Mouse (Mus musculus) forebrain, embryonic 13.5 days (tissue): ENCODE results near the gene Slc6a13. TPM values are rescaled to one million over a fixed set of nuclear protein-coding genes. Genes with fewer than 3 reads are reported as not detected.

Experiments
- microRNA-seq: library from miRNA; unstranded; fragments of <30 nt; microRNA quantifications from one replicate; pipeline ENCODE4, GENCODE M21; 2016
- polyA plus RNA-seq: library from polyadenylated mRNA; unstranded; fragments of >200 nt; fragmentation: Nextera tagmentation; extraction: Ambion mirVana; gene quantifications from 2 replicates; pipeline ENCODE4 v1.2.1, GENCODE M21; 2015

The Slc6a13 gene
- polyA plus RNA-seq, 1 experiment from 2014 or later, result 7.7 TPM

Small RNA genes within 50 kb of the gene (microRNA-seq; reads per million reads assigned to microRNA genes)
- not detected for gene Gm24855

Other genes with a start within 250 kb of the Slc6a13 start
- 20.9 and 25.5 TPM in 2 replicates for gene Mical3, start 169.2 kb upstream of the Slc6a13 start, polyA plus RNA-seq
- 9.5 and 11.3 TPM in 2 replicates for gene Pex26, start 116.6 kb upstream of the Slc6a13 start, polyA plus RNA-seq
- 0.20 TPM in 1 of 2 replicates, not detected in the other for gene Tuba8, start 89.5 kb upstream of the Slc6a13 start, polyA plus RNA-seq
- 0.76 and 0.84 TPM in 2 replicates for gene Usp18, start 54.3 kb upstream of the Slc6a13 start, polyA plus RNA-seq
- 0.35 and 0.64 TPM in 2 replicates for gene Slc6a12, start 42.8 kb downstream of the Slc6a13 start, polyA plus RNA-seq
- gene Iqsec3, start 173.5 kb downstream of the Slc6a13 start, polyA plus RNA-seq, result 2.7 and 3.5 TPM in 2 replicates